Mouse (Mus musculus) neural tube, embryonic 10.5 days (tissue): ENCODE measurements at regions not wholly inside any gene's neighbourhood (a gene's known extent, or its start where the extent isn't known, plus 50 kb on each side); places are given as distances from the start of the nearest gene placed in this dataset.

Experiments used
- DNase-seq: peaks from one replicate; pipeline ENCODE4 v3.0.0-alpha.2; 2017; ENCODE audit warnings: low spot score; ENCODE audit errors: extremely low spot score

DNA sequence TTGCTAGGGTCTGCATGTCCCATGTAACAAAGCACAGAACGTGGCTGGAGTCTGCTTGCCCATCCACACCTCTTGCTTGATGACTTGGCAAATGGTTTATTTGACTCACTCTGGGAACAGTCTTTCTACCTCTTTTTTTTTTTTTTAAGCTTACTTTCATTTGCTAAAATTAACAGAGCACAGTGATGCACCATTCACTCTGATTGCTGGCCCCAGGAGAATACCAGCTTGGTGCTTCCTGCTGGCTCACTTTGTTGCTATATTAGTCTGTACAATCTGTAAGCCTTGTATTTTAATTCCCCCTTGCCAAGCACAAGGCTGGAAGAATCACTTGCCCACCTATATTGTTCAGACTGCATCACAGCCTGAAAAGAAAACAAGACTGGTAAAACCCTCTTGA is 521.4 kb upstream of the Atp11b start:
- DNase-seq = no peak

GRCm38 (mm10) chr3:35235066-35235465 is 518.8 kb upstream of the Atp11b start:
- no peak for DNase-seq

DNA sequence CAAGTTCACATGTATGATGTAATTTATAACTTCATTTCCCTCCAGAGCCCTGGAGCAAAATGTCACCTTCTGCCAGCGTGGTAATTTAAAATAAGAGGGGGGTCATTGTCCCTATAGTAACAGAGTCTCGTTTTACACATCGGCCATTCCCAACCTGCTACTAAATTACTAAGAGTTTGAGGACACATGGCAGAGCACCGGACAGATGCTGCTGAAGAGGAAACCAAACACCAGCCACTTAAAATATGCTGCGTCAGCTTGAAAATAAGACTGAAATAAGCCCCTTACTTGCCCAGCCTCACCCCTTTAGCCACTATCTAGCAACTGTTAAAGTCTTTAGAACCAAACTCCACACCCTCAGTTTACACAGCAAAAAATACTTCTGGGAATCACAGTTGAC is 518.1 kb upstream of the Atp11b start:
- DNase-seq = no peak

- DNase-seq = no peak
Observed at GRCm38 (mm10) chr3:35237342-35237741, 516.6 kb upstream of the Atp11b start.

GRCm38 (mm10) chr3:35242349-35242748 is 511.6 kb upstream of the Atp11b start:
- no peak for DNase-seq

DNA sequence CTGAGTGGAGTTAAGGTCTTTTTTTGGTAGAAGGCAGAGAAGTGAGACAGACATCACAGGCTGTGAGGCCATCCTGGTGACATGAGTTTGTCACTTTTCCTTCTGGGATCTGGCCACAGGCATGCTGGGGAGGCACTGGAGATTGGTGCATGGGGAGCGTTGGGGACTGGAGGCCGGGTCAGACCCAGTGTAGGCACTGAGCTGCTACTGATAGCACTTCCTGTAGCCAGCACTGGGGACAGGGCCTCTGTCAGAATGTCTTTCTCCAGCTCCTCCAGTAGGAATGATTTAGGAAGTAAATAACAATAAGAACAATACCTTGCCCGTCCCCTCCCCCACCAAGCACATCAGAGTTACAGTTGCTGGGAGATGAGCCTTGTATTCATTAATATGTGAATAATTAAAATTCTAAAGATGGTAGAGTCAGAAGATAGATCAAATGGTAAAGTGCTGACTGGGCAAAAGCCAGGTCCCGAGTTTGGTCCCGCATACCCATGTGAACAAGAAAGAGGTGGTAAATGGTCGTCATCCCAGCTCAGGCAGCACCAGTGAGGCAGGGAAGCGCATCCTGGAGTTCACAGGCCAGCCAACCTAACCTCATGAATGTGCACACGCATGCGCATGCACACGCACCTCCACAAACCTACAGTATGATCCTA is 510.9 kb upstream of the Atp11b start:
- no peak for DNase-seq

- no peak for DNase-seq
Observed at GRCm38 (mm10) chr3:35245003-35245402, 508.9 kb upstream of the Atp11b start.

GRCm38 (mm10) chr3:35245946-35246665 is 507.8 kb upstream of the Atp11b start:
- no peak for DNase-seq

- no peak for DNase-seq
Observed at GRCm38 (mm10) chr3:35249160-35249559, 504.7 kb upstream of the Atp11b start.

- no peak for DNase-seq
Observed at GRCm38 (mm10) chr3:35250092-35250749, 503.7 kb upstream of the Atp11b start.

GRCm38 (mm10) chr3:35253861-35254260 is 500.0 kb upstream of the Atp11b start:
- DNase-seq = no peak

GRCm38 (mm10) chr3:35260936-35261335 is 493.0 kb upstream of the Atp11b start:
- DNase-seq = no peak

- no peak for DNase-seq
Observed at GRCm38 (mm10) chr3:35268949-35269348, 485.0 kb upstream of the Atp11b start.

DNA sequence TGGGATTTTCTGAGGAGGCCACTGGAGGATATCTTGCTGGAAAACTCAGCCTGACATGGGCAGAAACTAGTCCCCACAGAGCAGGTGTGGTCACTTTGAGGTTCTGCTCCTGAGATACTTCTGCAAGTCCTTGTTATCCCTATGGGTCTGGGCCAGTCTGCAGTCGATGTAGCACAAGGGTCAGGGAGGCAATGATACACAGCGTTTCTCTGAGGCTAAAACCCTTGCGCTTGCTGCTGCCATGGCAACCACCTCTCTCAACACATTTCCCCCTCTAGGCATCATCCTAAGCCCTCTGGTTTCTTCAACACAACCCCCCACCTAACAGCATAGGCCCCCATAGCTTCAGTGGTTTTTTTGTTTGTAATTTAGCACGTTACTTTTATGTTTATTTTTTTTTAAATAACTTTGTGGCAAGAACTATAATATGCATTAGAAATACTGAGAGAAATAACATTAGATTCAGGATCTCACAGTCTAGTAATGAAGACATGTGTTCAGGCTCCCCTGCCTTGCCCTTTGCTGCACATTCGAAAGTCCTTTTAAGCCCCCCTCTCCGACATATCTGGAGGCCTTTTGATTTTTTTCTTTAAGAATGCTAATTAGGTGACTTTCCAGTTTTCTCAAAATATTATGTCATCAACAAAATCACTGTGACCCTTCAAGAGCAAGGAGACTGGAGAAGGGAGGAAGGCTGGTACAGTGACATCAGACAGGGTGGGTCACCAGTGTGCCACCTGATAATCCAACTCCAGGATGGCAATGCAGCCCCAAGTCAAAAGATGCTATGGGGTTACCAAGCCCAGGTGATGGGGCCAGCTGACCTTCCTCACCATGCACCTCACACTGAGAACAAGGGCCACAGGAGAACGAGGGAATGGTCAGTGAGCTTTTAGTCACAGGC is 483.7 kb upstream of the Atp11b start:
- DNase-seq = no peak

GRCm38 (mm10) chr3:35273546-35273945 is 480.4 kb upstream of the Atp11b start:
- DNase-seq = peak; percentile 16

GRCm38 (mm10) chr3:35280981-35281380 is 472.9 kb upstream of the Atp11b start:
- no peak for DNase-seq

DNA sequence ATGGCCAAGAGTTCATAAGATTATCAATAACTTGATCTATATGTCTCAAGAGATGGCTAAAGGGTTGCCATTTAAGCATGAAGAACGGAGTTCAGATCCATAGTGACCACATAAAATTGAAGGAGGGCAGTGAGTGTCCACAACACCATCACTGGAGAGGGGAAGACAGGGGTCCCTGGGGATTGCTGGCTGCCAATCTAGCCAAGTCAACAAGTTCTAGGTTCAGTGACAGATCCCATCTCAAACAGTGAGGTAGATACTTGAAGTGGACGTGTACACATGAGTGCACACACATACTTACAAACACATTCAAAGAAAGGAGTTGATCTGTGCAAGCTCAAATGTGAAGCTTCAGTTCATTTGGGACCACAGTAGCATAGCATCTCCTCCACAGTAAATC is 471.8 kb upstream of the Atp11b start:
- no peak for DNase-seq

- no peak for DNase-seq
Observed at GRCm38 (mm10) chr3:35294771-35295170, 459.1 kb upstream of the Atp11b start.

GRCm38 (mm10) chr3:35295746-35296145 is 458.2 kb upstream of the Atp11b start:
- DNase-seq = no peak

DNA sequence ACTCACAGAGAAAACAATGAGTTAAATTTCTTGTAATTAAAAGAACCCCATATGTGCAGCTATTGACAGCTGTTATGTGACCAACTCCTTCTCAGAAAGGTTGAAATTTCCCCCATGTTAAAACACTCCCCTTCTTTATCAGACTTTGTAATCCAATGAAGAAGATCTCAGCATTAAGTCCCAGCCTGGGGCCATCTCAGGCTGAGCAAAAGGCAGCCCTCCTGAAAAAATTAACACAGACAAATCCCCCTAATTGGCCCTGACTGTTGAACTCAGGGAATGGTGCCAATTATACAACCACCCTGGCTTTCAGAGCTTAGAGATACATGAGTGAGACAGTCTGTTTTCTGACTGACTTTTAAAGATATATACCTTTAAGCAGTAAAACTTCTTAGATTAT is 454.9 kb upstream of the Atp11b start:
- no peak for DNase-seq

GRCm38 (mm10) chr3:35306013-35306412 is 447.9 kb upstream of the Atp11b start:
- DNase-seq = no peak

DNA sequence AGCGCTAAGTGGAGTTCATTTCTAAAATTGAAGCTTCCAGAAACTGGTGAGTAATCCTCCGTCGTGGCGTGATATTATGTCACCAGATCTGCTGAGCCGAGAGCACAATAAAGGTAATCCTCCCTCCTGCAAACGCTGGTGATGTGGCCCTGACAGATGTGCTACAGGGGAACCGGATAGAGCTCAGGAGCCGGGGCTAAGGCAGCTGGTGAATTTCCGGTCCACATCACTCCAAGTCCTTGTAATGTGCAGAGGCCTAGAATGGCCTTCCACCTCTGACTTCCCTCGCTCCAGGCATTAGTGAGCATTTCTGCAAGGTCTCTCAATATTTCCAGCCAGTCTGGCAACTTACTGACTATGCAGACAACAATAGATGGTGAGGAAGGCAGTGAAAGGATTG is 439.7 kb upstream of the Atp11b start:
- DNase-seq = no peak
